Mouse (Mus musculus): ENCODE results near the gene Fam136a. TPM values are rescaled to one million over a fixed set of nuclear protein-coding genes. Genes with fewer than 3 reads are reported as not detected.
"Not testable (repeated sequence)": the region's sequence is repeated elsewhere in the genome, so short reads cannot be mapped to it uniquely, and the experiment has no call there.

Fam136a gene
- 77.1 and 83.0 TPM in 2 replicates for polyA plus RNA-seq (2015; fragmentation: Nextera tagmentation; extraction: Ambion mirVana)

DNA sequence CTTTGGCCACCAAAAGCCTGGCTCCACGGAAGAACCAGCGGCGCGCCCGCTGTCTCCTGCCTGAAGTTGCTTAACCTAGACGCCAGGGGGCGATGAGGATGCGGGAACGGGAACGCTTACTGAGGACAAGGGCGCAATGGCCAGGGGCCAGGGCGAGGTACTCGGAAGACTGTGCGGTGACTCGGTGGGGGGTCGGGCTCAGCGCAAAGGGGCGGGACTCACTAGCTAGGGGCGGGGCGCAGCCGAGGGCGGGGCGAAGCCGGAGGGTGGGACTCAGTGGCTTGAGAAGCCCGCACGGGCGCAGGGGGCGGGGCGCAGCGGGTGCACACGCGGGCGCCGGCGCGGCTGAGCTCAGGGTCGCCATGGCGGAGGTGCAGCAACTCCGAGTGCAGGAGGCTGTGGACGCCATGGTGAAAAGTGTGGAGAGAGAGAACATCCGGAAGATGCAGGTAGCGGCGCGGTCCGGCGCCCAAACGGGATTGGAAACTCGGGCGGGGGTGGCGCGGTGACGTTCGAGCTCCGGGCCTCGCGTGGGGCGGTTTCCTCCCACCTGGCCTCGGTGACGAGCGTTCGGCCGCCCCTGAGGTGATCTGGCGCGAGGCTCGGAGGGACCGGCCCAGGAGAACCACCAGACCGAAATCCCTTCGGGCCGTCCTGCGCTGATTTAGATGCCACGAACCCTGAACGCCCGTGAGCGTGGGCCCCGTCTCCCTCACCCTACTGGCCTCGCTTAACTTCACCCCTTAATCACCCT is at the start of gene Fam136a:
Gene Fam136a (plus strand): TSS at position 276 of the 754 bp plus-strand sequence.
- DNase-seq (ENCODE audit: low spot score): peak; percentile 98

- no peak for DNase-seq (ENCODE audit: low spot score)
These were observed 48.4 kb upstream of the Fam136a start for GRCm38 (mm10) chr6:86317066-86317465.

DNA sequence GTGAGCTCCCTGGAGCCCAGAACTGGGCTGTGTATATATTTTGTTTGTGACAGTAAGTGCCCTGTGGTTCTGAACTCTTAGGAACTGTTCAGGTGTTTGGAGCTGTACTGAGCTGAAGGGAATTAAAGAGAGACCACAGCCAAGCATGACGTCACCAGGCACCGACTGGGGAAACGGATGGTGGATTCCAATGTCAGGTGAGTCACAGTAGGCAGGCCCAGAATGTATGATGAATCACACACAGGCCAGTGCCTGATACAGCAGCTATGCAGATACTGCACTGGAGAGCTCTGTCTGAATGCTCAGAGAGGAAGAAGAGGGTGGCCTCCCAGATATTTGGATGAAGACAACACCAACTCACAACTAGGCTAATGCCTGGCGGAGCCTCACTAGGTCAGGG is 46.6 kb upstream of the Fam136a start:
- no peak for DNase-seq (ENCODE audit: low spot score)

GRCm38 (mm10) chr6:86322031-86322563 is 43.3 kb upstream of the Fam136a start:
- DNase-seq (ENCODE audit: low spot score): no peak

DNA sequence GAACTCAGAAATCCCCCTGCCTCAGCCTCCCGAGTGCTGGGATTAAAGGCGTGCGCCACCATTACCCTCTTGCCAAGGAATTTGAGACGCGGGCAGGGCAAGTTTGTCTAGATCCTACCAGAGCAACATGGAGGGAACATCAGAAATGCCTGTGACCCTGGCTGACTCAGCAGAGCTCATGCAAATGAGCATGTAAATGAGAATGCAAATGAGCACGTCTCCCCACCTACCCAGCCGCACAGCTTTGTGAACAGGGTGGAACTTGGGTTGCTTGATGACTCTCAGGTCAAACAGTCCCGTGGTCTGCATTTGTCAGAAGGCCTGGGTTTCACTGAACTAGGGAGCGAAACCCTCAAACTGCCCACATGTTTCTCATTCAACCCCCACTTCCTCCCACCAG is 42.5 kb upstream of the Fam136a start:
- DNase-seq (ENCODE audit: low spot score): no peak

GRCm38 (mm10) chr6:86324400-86324799 is 41.0 kb upstream of the Fam136a start:
- no peak for DNase-seq (ENCODE audit: low spot score)

DNA sequence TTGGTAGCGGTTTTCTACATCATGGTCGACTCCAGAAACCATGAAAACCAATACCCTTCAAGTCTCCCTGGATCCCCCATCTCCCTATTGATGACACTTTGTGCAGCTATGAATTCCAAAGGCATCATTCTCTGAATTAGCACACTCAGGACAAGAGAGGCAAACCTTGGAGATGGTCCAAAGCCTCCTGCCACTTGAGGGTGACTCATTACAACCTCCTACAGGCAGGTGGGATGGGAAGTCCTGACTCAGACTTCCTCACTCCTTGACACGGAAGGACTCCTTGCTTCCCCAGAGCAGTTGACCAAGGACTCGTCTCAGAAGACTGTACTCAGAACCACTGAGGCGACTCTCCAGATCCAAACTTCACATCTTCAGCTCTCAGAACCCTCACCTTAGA is 39.8 kb upstream of the Fam136a start:
- no peak for DNase-seq (ENCODE audit: low spot score)

DNA sequence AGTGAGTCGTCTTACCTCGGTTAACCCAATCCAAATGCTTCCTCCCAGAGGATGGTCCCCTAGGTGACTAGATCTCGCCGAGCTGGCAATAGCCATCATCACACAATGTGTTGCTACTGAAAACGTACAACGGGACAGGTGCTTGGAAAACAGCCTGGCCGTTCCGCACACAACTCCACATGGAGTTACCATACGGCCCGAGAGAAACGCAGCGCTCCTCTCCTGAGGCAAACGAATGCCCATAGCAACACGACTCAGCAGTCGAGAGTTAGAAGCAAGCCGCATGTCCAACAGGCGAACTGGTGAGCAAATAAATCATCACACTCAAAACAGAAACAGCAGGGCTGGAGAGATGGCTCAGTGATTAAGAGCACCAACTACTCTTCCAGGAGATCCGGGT is 38.6 kb upstream of the Fam136a start:
- no peak for DNase-seq (ENCODE audit: low spot score)

GRCm38 (mm10) chr6:86328369-86328768 is 37.1 kb upstream of the Fam136a start:
- no peak for DNase-seq (ENCODE audit: low spot score)

DNA sequence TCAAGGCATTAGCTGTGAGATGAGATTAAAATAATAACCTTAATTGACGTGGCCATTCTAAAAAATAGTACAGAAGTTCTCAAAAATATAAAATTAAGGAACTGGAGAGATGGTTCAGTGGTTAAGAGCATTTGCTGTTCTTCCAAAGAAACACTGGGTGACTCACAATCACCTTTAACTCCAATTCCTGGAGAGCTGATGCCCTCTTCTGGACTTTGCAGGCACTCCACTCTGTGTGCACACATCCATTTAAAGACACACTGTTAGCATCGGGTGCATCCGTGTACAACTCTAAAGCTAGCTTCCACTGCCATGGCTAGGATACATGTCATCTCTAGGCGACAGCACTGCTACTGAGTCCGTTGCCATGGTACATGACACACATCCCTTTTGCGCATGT is 35.5 kb upstream of the Fam136a start:
- no peak for DNase-seq (ENCODE audit: low spot score)

DNA sequence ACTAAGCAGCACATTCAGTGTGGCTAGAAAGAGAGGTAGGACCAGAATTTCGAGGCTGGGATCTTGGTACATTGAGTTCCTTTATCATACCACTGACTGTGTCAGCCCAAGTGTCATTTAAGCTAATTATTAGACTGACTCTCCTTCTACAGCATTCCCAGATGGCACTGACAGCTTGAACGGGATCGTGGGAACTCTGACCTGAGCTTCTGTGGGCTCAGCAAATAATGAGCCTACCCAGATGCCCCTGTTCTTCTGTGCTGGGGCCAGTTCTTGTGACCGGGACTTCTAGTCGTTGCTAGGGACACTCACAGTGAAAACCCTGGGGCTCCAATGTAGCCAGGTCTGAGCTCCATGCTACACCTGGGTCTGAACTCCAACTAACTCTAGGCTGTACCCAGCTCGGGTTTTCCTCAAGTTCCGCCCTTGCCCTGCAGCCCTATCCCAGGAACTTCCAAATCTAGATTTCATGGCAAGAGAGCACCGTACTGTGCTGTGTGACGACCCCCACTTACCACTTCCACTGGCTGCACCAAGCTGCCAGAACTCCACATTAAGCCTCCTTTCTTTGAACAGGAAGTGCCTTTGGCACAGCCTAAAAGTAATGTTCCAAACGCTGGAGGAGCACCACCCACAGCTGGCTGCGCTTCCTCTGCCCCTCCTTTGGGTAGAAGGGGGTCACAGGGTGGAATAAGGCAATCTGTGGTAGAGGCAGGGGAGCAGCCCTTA is 30.2 kb upstream of the Fam136a start:
- DNase-seq (ENCODE audit: low spot score): no peak

DNA sequence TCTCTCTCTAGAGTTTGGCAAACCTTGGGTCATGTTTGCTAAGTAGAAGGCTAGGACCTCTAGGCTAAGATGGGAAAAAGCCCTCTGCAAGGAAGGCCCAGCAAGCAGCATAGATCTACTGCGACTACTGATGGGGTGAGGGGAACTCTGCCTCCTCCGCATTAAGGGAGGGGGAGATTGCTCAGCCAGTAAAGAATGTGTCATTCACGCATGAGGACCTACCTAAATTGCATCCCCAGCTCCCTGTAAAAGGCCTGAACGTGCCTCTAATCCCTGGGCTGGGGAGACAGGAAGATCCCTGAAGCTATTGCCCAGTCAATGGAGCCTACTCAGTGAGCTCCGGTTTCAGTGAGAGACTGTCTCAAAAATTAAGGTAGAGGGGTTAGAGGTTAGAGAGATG is 29.6 kb upstream of the Fam136a start:
- DNase-seq (ENCODE audit: low spot score): no peak

DNA sequence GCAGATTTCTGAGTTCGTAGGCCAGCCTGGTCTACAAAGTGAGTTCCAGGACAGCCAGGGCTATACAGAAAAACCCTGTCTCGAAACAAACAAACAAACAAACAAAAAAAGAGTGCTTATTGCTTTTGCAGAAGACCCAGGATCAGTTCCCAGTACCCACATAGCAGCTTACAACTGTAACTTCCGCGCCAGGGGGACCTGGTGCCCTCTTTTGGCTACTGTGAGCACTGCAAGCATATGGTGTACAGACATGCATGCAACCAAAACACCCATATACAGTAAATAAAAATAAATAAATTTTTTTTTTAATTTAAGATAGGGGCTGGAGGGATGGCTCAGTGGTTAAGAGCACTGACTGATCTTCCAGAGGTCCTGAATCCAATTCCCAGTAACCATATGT is 29.1 kb upstream of the Fam136a start:
- DNase-seq (ENCODE audit: low spot score): not testable (repeated sequence)

- DNase-seq (ENCODE audit: low spot score): no peak
These were observed 21.8 kb upstream of the Fam136a start for GRCm38 (mm10) chr6:86343656-86344055.

DNA sequence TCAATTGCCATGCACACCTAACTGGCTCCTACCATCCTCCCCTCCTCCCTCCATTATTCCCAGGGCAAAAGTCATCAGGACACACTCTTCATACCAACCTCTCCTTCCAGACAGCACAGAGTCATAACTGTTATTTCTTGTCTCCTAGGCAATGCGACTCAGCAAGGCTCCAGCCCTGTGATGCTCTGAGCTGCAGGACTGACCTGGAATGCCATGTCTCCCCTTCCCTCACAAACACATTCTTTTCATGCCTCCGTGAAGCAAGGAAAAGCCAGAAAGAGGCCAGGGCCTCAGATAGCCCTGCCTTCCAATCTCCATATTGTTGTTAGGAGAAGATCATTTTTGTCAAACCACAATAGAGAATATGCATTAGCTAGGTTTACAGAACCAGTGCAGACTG is 19.4 kb upstream of the Fam136a start:
- DNase-seq (ENCODE audit: low spot score): no peak

- peak; percentile 55 for DNase-seq (ENCODE audit: low spot score)
These were observed 16.2 kb upstream of the Fam136a start for GRCm38 (mm10) chr6:86349257-86349656.

DNA sequence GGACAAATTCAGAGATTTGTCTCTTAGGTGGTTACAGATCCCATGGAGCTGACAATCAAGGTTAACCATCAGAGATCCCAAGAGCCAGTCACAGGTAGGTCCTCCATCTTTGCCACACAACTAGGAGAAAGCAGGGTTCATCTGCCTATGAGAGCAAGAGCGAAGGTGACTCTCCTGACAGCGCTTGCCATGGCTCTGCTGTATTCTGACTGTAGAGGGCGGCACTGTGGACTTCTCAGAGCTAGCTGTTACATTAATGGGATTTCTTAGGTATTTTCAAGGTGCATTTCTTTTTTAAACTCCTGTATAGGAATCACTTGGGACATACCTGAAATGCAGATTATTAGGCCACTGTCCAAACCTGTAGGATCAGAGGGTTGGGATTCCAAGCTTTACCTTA is 10.5 kb upstream of the Fam136a start:
- no peak for DNase-seq (ENCODE audit: low spot score)

GRCm38 (mm10) chr6:86356956-86357355 is 8.5 kb upstream of the Fam136a start:
- DNase-seq (ENCODE audit: low spot score): peak; percentile 76

DNA sequence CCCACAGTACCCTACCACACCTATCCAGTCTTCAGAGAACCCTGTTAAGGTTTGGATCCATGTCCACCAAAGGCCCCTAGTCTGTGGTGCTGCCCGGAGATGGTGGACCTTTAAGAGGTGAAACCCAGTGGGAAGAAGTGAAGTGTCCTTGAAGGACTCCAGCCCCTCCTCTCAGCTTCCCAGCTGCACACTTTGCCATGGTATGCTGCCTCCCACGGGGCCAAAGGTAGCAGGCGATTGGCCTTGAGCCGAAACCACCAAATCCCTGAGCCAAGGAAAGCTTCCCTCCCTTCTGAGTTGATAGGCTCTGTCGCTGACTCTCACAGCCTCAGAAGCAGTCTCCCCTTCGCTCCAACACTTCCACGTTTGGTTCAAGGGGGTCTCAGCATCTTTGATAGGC is 4.8 kb upstream of the Fam136a start:
- DNase-seq (ENCODE audit: low spot score): no peak

DNA sequence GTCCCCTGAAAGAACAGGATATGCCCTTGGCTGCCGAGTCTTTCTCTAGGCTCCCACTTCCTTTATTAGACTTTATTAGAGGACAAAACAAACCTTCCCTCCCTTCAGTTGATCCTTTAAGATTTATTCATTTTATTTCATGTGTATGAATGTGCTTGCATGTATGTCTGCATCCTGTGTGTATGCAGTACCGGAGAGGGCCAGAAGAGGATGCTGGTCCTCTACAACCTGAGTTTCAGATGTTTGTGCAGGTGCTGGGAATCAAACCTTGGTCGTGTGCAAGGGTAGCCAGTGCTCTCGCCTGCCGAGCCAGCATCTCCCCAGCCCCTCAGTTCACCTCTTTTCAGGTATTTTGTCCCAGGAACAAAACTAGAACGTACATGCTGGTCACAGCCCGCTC is 4.1 kb upstream of the Fam136a start:
- no peak for DNase-seq (ENCODE audit: low spot score)

DNA sequence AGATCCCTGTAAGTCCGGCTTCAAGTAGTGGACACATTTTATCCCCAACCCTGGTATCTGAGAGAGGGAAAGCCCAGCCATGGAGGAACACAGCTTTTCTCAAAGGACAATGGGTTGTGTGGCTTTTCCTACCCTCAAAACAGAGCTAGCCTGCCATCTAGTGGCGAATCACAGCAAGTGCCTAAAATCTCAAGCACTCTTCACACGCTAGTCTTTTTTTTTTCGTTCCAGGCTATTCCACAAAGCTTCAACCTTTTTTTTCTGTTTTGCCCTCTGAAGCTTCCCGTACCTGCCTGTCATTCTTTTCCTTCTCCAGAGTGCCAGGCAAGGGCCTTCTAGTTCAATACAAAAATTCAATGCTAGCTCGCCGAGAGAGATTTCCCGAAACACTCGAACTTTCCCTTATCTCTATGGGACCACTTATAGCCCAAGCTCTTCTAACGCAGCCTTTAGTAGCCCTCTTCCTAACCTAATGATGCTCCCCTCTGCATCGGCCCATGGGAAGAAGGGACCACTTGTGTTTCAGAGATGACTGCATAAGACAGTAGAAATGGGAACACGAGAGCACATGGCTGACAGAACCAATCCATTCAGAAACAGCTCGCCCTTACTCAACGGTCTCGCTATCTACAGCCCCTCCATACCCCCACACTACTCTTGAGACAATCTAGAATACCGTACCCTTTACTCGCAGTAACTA is 854 bp upstream of the Fam136a start:
- DNase-seq (ENCODE audit: low spot score): peak; percentile 83

All from thymus, postnatal 0 days (tissue).